Mouse (Mus musculus): ENCODE data around the gene Zswim8. TPM values are rescaled to one million over a fixed set of nuclear protein-coding genes. Genes with fewer than 3 reads are reported as not detected.

Gene Zswim8
- 51.4 and 51.5 TPM in 2 replicates for polyA plus RNA-seq (2015; fragmentation: Nextera tagmentation; extraction: Ambion mirVana)

- H3K4me2 ChIP-seq, result peak within 1 kb of the TSS; percentile 83
- H3K36me3 ChIP-seq, result peaks cover 45% of the 10 kb centered on the region
- WGBS, result under 1% methylated on average over 79 of the region's 80 CpGs
- peak within 1 kb of the TSS; percentile 100 for H3K4me3 ChIP-seq
- H3K4me1 ChIP-seq (replicated peaks), result peaks cover 36% of the 10 kb centered on the region
- H3K27me3 ChIP-seq, result no peaks in the 10 kb centered on the region
- H3K27ac ChIP-seq (replicated peaks), result peak within 1 kb of the TSS; percentile 87
- H3K9me3 ChIP-seq, result no peaks in the 10 kb centered on the region
- peak; percentile 95 for ATAC-seq (ENCODE audit: low read depth)
- H3K9ac ChIP-seq, result peak within 1 kb of the TSS; percentile 99
These were observed at the start of gene Zswim8 for GRCm38 (mm10) chr14:20707201-20708190. Zswim8 (plus strand) TSS chr14:20707552.

- Histone ChIP-seq H3K27ac (replicated peaks) (no peak overlapping the region), H3K4me2 (no peak overlapping the region), H3K36me3 (no peaks in the 10 kb centered on the region), H3K9ac (no peak overlapping the region), H3K4me3 (no peak overlapping the region), H3K9me3 (no peaks in the 10 kb centered on the region), H3K4me1 (replicated peaks) (peaks cover 18% of the 10 kb centered on the region), H3K27me3 (peaks cover 15% of the 10 kb centered on the region)
- ATAC-seq (ENCODE audit: low read depth), result no peak
These were observed 49.0 kb upstream of the Zswim8 start for GRCm38 (mm10) chr14:20658326-20658725.

- no peak overlapping the region for H3K4me3 ChIP-seq
- peaks cover 18% of the 10 kb centered on the region for H3K27me3 ChIP-seq
- no peak overlapping the region for H3K4me2 ChIP-seq
- H3K9me3 ChIP-seq, result no peaks in the 10 kb centered on the region
- H3K4me1 ChIP-seq (replicated peaks), result peaks cover 18% of the 10 kb centered on the region
- no peak for ATAC-seq (ENCODE audit: low read depth)
- WGBS, result 93% methylated on average over 6 of the region's 6 CpGs
- H3K36me3 ChIP-seq, result no peaks in the 10 kb centered on the region
- no peak overlapping the region for H3K27ac ChIP-seq (replicated peaks)
- no peak overlapping the region for H3K9ac ChIP-seq
These were observed 48.5 kb upstream of the Zswim8 start for GRCm38 (mm10) chr14:20658902-20659301.

- 97% methylated on average over 7 of the region's 7 CpGs for WGBS
These were observed 47.7 kb upstream of the Zswim8 start for GRCm38 (mm10) chr14:20659687-20660086.

GRCm38 (mm10) chr14:20660827-20661660, 46.3 kb upstream of the Zswim8 start:
- peak overlapping the region; percentile 77 for H3K9ac ChIP-seq
- peak; percentile 86 for ATAC-seq (ENCODE audit: low read depth)

More at GRCm38 (mm10) chr14:20659687-20660086, 47.7 kb upstream of the Zswim8 start:
- no peak overlapping the region for H3K4me2 ChIP-seq
- no peak overlapping the region for H3K27ac ChIP-seq (replicated peaks)
- H3K9me3 ChIP-seq, result no peaks in the 10 kb centered on the region
- no peak overlapping the region for H3K9ac ChIP-seq
- no peak overlapping the region for H3K4me3 ChIP-seq
- ATAC-seq (ENCODE audit: low read depth), result no peak
- peaks cover 18% of the 10 kb centered on the region for H3K4me1 ChIP-seq (replicated peaks)
- no peaks in the 10 kb centered on the region for H3K36me3 ChIP-seq
- peaks cover 18% of the 10 kb centered on the region for H3K27me3 ChIP-seq

GRCm38 (mm10) chr14:20661661-20662331, 45.6 kb upstream of the Zswim8 start:
- Histone ChIP-seq H3K36me3 (no peaks in the 10 kb centered on the region), H3K27ac (replicated peaks) (peak overlapping the region; percentile 84), H3K4me3 (peak overlapping the region; percentile 54), H3K4me1 (replicated peaks) (peaks cover 18% of the 10 kb centered on the region), H3K9me3 (no peaks in the 10 kb centered on the region), H3K4me2 (peak overlapping the region; percentile 74), H3K27me3 (peaks cover 31% of the 10 kb centered on the region), H3K9ac (peak overlapping the region; percentile 77)
- 12% methylated on average over 19 of the region's 19 CpGs for WGBS
- peak; percentile 61 for ATAC-seq (ENCODE audit: low read depth)

More at GRCm38 (mm10) chr14:20660827-20661660, 46.3 kb upstream of the Zswim8 start:
- 2% methylated on average over 52 of the region's 52 CpGs for WGBS
- no peaks in the 10 kb centered on the region for H3K9me3 ChIP-seq
- H3K4me2 ChIP-seq, result peak overlapping the region; percentile 74
- H3K4me3 ChIP-seq, result peak overlapping the region; percentile 54
- no peaks in the 10 kb centered on the region for H3K36me3 ChIP-seq
- peaks cover 18% of the 10 kb centered on the region for H3K4me1 ChIP-seq (replicated peaks)
- peak overlapping the region; percentile 84 for H3K27ac ChIP-seq (replicated peaks)
- peaks cover 24% of the 10 kb centered on the region for H3K27me3 ChIP-seq

- Histone ChIP-seq H3K27ac (replicated peaks) (no peak overlapping the region; the same call in 1 of the 2 replicates), H3K4me1 (replicated peaks) (peaks cover 18% of the 10 kb centered on the region), H3K27me3 (peaks cover 40% of the 10 kb centered on the region), H3K4me3 (peak overlapping the region; percentile 54; the same call in 1 of the 2 replicates), H3K36me3 (no peaks in the 10 kb centered on the region), H3K9ac (peak overlapping the region; percentile 77; the same call in 1 of the 2 replicates), H3K4me2 (no peak overlapping the region; the same call in 1 of the 2 replicates), H3K9me3 (no peaks in the 10 kb centered on the region)
- WGBS, result 89% methylated on average over 3 of the region's 3 CpGs
- no peak for ATAC-seq (ENCODE audit: low read depth)
These were observed 44.6 kb upstream of the Zswim8 start for GRCm38 (mm10) chr14:20662740-20663139.

GRCm38 (mm10) chr14:20663601-20664000, 43.8 kb upstream of the Zswim8 start:
- Histone ChIP-seq H3K9me3 (no peaks in the 10 kb centered on the region), H3K4me1 (replicated peaks) (peaks cover 18% of the 10 kb centered on the region), H3K36me3 (no peaks in the 10 kb centered on the region), H3K4me3 (no peak overlapping the region), H3K27me3 (peaks cover 48% of the 10 kb centered on the region), H3K9ac (no peak overlapping the region), H3K27ac (replicated peaks) (no peak overlapping the region), H3K4me2 (no peak overlapping the region)
- no peak for ATAC-seq (ENCODE audit: low read depth)
- WGBS, result 80% methylated on average over 2 of the region's 2 CpGs

GRCm38 (mm10) chr14:20664436-20664835, 42.9 kb upstream of the Zswim8 start:
- H3K9me3 ChIP-seq, result no peaks in the 10 kb centered on the region
- no peak for ATAC-seq (ENCODE audit: low read depth)
- no peak overlapping the region for H3K4me3 ChIP-seq
- peaks cover 56% of the 10 kb centered on the region for H3K27me3 ChIP-seq
- peaks cover 18% of the 10 kb centered on the region for H3K4me1 ChIP-seq (replicated peaks)
- WGBS, result 60% methylated on average over 3 of the region's 3 CpGs
- H3K36me3 ChIP-seq, result no peaks in the 10 kb centered on the region
- H3K9ac ChIP-seq, result no peak overlapping the region
- no peak overlapping the region for H3K4me2 ChIP-seq
- H3K27ac ChIP-seq (replicated peaks), result no peak overlapping the region

GRCm38 (mm10) chr14:20667469-20667868, 39.9 kb upstream of the Zswim8 start:
- Histone ChIP-seq H3K4me3 (no peak overlapping the region), H3K9me3 (no peaks in the 10 kb centered on the region), H3K4me2 (no peak overlapping the region), H3K27ac (replicated peaks) (no peak overlapping the region), H3K27me3 (peaks cover 74% of the 10 kb centered on the region), H3K4me1 (replicated peaks) (peaks cover 2% of the 10 kb centered on the region), H3K36me3 (no peaks in the 10 kb centered on the region), H3K9ac (no peak overlapping the region)
- 76% methylated on average over 1 of the region's 1 CpGs for WGBS
- ATAC-seq (ENCODE audit: low read depth), result no peak

GRCm38 (mm10) chr14:20668154-20668810, 39.1 kb upstream of the Zswim8 start, which contains the start of gene Synpo2l:
Synpo2l (minus strand) TSS chr14:20668354.
- peaks cover 66% of the 10 kb centered on the region for H3K27me3 ChIP-seq
- H3K36me3 ChIP-seq, result no peaks in the 10 kb centered on the region
- 0 out of 2 replicates have a peak within 1 kb of the TSS, but pooled peaks have one; percentile 8 for H3K9ac ChIP-seq
- H3K4me1 ChIP-seq (replicated peaks), result 0 out of 2 replicates have a peak, but pooled peaks cover 1% of the 10 kb centered on the region
- 80% methylated on average over 8 of the region's 8 CpGs for WGBS
- no peak for ATAC-seq (ENCODE audit: low read depth)
- H3K4me2 ChIP-seq, result no peak within 1 kb of the TSS
- H3K27ac ChIP-seq (replicated peaks), result no peak within 1 kb of the TSS
- no peaks in the 10 kb centered on the region for H3K9me3 ChIP-seq
- H3K4me3 ChIP-seq, result no peak within 1 kb of the TSS
